Mouse (Mus musculus) testis, adult 2 months (tissue): ENCODE data around the gene Zfp687. TPM values are rescaled to one million over a fixed set of nuclear protein-coding genes. Genes with fewer than 3 reads are reported as not detected.
A peak's percentile ranks its signal among the peaks of the same experiment; 100 is the strongest.

Source experiments
- H3K27ac ChIP-seq: fragments of 200-500 bp; 2 replicates; pipeline ENCODE4 v1.5.1; 2012; ENCODE audit warnings: low read depth, low read length; ENCODE audit not compliant: control insufficient read depth, insufficient read depth
- H3K27me3 ChIP-seq: fragments of 200-500 bp; 2 replicates; pipeline ENCODE4 v1.6.1; 2012; ENCODE audit warnings: mild to moderate bottlenecking, low read length, moderate library complexity; ENCODE audit not compliant: control insufficient read depth, insufficient read depth
- H3K36me3 ChIP-seq: fragments of 200-500 bp; 2 replicates; pipeline ENCODE4 v1.6.1; 2012; ENCODE audit warnings: mild to moderate bottlenecking, low read length; ENCODE audit not compliant: control insufficient read depth, insufficient read depth
- H3K4me1 ChIP-seq: fragments of 200-500 bp; 2 replicates; pipeline ENCODE4 v1.6.1; 2012; ENCODE audit warnings: low read length; ENCODE audit not compliant: control insufficient read depth, insufficient read depth
- H3K4me3 ChIP-seq: fragments of 200-500 bp; 2 replicates; pipeline ENCODE4 v1.5.1; 2012; ENCODE audit warnings: low read depth, mild to moderate bottlenecking, low read length, moderate library complexity, mixed read lengths; ENCODE audit not compliant: control insufficient read depth
- CTCF ChIP-seq: fragments of 200-500 bp; IDR thresholded peaks from 2 replicates; pipeline ENCODE4 v1.5.1; 2012; ENCODE audit warnings: low read depth, mild to moderate bottlenecking, inconsistent platforms, low read length, moderate library complexity; ENCODE audit not compliant: control insufficient read depth, insufficient read depth, insufficient replicate concordance
- POLR2A ChIP-seq: fragments of 200-500 bp; IDR thresholded peaks from 2 replicates; pipeline ENCODE4 v1.6.1; 2012; ENCODE audit warnings: low read depth, mild to moderate bottlenecking, inconsistent platforms, low read length, moderate library complexity; ENCODE audit not compliant: control insufficient read depth
- polyA plus RNA-seq: library from polyadenylated mRNA; depleted of rRNA; stranded (reverse); fragments of >200 nt; gene quantifications from 2 replicates; pipeline ENCODE4 v1.2.3, GENCODE M21; 2012; rRNA removed

The Zfp687 gene
- polyA plus RNA-seq, result 37.7 and 43.3 TPM in 2 replicates

GRCm38 (mm10) chr3:95015337-95015872 lies at the start of gene Zfp687:
Gene Zfp687, minus strand, starts transcription at chr3:95015448.
- no peak for TF ChIP-seq CTCF
- TF ChIP-seq POLR2A, result peak; percentile 73
- no peaks in the 10 kb centered on the region; the same call in none of the 2 replicates for H3K36me3 ChIP-seq
- peaks cover 7% of the 10 kb centered on the region for H3K4me1 ChIP-seq
- H3K27ac ChIP-seq, result peak within 1 kb of the TSS; percentile 97
- no peaks in the 10 kb centered on the region for H3K27me3 ChIP-seq
- peak within 1 kb of the TSS; percentile 91 for H3K4me3 ChIP-seq

- H3K4me3 ChIP-seq, result no peak overlapping the region
- TF ChIP-seq CTCF, result no peak
- TF ChIP-seq POLR2A, result no peak
- H3K27ac ChIP-seq, result no peak overlapping the region
- peaks cover 4% of the 10 kb centered on the region; the same call in 1 of the 2 replicates for H3K36me3 ChIP-seq
- H3K4me1 ChIP-seq, result no peaks in the 10 kb centered on the region
- H3K27me3 ChIP-seq, result no peaks in the 10 kb centered on the region
Observed at GRCm38 (mm10) chr3:95063741-95064140, 48.5 kb upstream of the Zfp687 start.

- Histone ChIP-seq H3K4me3 (no peak overlapping the region), H3K4me1 (no peaks in the 10 kb centered on the region), H3K27me3 (no peaks in the 10 kb centered on the region), H3K27ac (no peak overlapping the region), H3K36me3 (peaks cover 1% of the 10 kb centered on the region; the same call in 1 of the 2 replicates)
- TF ChIP-seq POLR2A (no peak), CTCF (no peak)
Observed at GRCm38 (mm10) chr3:95058078-95058477, 42.8 kb upstream of the Zfp687 start.

- no peak for TF ChIP-seq CTCF
- no peak for TF ChIP-seq POLR2A
- H3K4me3 ChIP-seq, result no peak overlapping the region
- no peaks in the 10 kb centered on the region for H3K27me3 ChIP-seq
- H3K27ac ChIP-seq, result no peak overlapping the region
- peaks cover 1% of the 10 kb centered on the region; the same call in 1 of the 2 replicates for H3K36me3 ChIP-seq
- no peaks in the 10 kb centered on the region for H3K4me1 ChIP-seq
Observed at GRCm38 (mm10) chr3:95056275-95056674, 41.0 kb upstream of the Zfp687 start.

GRCm38 (mm10) chr3:95054481-95055260 lies 39.4 kb upstream of the Zfp687 start:
- H3K36me3 ChIP-seq, result no peaks in the 10 kb centered on the region; the same call in 1 of the 2 replicates
- no peak overlapping the region for H3K4me3 ChIP-seq
- H3K27ac ChIP-seq, result peak overlapping the region; percentile 9; the same call in 1 of the 2 replicates
- no peak for TF ChIP-seq CTCF
- no peaks in the 10 kb centered on the region for H3K4me1 ChIP-seq
- H3K27me3 ChIP-seq, result no peaks in the 10 kb centered on the region

GRCm38 (mm10) chr3:95053701-95054100 lies 38.5 kb upstream of the Zfp687 start:
- Histone ChIP-seq H3K36me3 (no peaks in the 10 kb centered on the region), H3K27me3 (no peaks in the 10 kb centered on the region), H3K27ac (no peak overlapping the region), H3K4me1 (no peaks in the 10 kb centered on the region), H3K4me3 (no peak overlapping the region)
- TF ChIP-seq CTCF (peak; percentile 19; the same call in 1 of the 2 replicates), POLR2A (no peak)

GRCm38 (mm10) chr3:95052959-95053358 lies 37.7 kb upstream of the Zfp687 start:
- H3K27ac ChIP-seq, result no peak overlapping the region
- no peaks in the 10 kb centered on the region for H3K27me3 ChIP-seq
- no peaks in the 10 kb centered on the region for H3K4me1 ChIP-seq
- no peak overlapping the region for H3K4me3 ChIP-seq
- H3K36me3 ChIP-seq, result no peaks in the 10 kb centered on the region
- no peak for TF ChIP-seq POLR2A
- no peak for TF ChIP-seq CTCF
